Mouse (Mus musculus) brain, embryonic 14.5 days (tissue): ENCODE results near the gene Tfpi2.

Experiments used
- CTCF ChIP-seq: fragments of 200-500 bp; IDR thresholded peaks from 2 replicates; pipeline ENCODE4 v1.5.1; 2012; ENCODE audit warnings: inconsistent platforms, mild to moderate bottlenecking, moderate library complexity, borderline replicate concordance; ENCODE audit not compliant: insufficient read depth, insufficient read length; ENCODE audit errors: extremely low read depth
- POLR2A ChIP-seq: fragments of 200-500 bp; IDR thresholded peaks from 2 replicates; pipeline ENCODE4 v1.6.1; 2012; ENCODE audit warnings: mild to moderate bottlenecking, inconsistent platforms, borderline replicate concordance; ENCODE audit not compliant: poor library complexity, insufficient read depth, insufficient read length, severe bottlenecking; ENCODE audit errors: extremely low read depth

DNA sequence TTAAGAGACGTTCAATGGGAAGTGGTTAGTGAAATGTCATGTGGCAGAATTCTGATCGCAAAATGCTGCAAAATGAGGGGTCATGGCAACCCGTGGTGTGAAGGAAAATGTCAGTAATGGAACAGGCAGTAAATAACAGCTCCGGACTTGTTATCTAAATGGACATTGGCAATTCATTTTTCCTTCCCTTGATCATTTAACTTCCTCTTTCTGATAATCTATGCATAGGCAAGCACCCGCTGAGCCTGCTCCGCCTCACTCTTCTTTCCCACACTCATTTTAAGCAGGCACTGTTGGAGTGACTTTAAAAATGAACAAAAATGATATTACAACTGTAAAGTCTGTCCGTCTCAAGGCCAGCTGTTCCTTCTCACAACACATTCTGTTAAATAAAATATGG lies 72.7 kb downstream of the Tfpi2 start:
- TF ChIP-seq CTCF = no peak
- no peak for TF ChIP-seq POLR2A
